Mouse (Mus musculus) myocyte (in vitro differentiated cells): ENCODE measurements around the gene Pcolce2. TPM values are rescaled to one million over a fixed set of nuclear protein-coding genes. Genes with fewer than 3 reads are reported as not detected.

ENCODE experiments used
- H3K27me3 ChIP-seq: one replicate; pipeline ENCODE4 v1.6.1; 2011; ENCODE audit not compliant: control insufficient read depth, insufficient read depth, insufficient read length
- H3K36me3 ChIP-seq: one replicate; pipeline ENCODE4 v1.6.1; 2011; ENCODE audit not compliant: control insufficient read depth, insufficient read depth
- H3K4me2 ChIP-seq: one replicate; pipeline ENCODE4 v1.6.1; 2011; ENCODE audit warnings: low read depth, control low read depth
- H3K4me3 ChIP-seq: one replicate; pipeline ENCODE4 v1.5.1; 2011; ENCODE audit warnings: mild to moderate bottlenecking, control low read depth, moderate library complexity
- H3K79me2 ChIP-seq: one replicate; pipeline ENCODE4 v1.6.1; 2011; ENCODE audit not compliant: control insufficient read depth, insufficient read depth
- H3ac ChIP-seq: one replicate; pipeline ENCODE4 v1.6.1; 2011; ENCODE audit not compliant: control insufficient read depth, insufficient read length
- CEBPB ChIP-seq: IDR thresholded peaks from 2 replicates; pipeline ENCODE4 v1.6.1; 2011; ENCODE audit warnings: mild to moderate bottlenecking, moderate library complexity; ENCODE audit not compliant: poor library complexity, insufficient read depth, severe bottlenecking
- E2F4 ChIP-seq: IDR thresholded peaks from one replicate; pipeline ENCODE4 v1.6.1; 2011; ENCODE audit warnings: mild to moderate bottlenecking, control low read depth, moderate library complexity; ENCODE audit not compliant: insufficient read depth
- MAX ChIP-seq: IDR thresholded peaks from one replicate; pipeline ENCODE4 v1.6.1; 2011; ENCODE audit warnings: low read depth, mild to moderate bottlenecking, control low read depth
- MYOD1 ChIP-seq, 3 experiments: IDR thresholded peaks; one replicate each; pipeline ENCODE4 v1.6.1; 2011; ENCODE audit warnings: control low read depth in 2 of 3, low read depth in 2 of 3, mild to moderate bottlenecking in 2 of 3, moderate library complexity in 1 of 3; ENCODE audit not compliant: insufficient read length in 2 of 3, control insufficient read depth in 1 of 3
- MYOG ChIP-seq, 3 experiments: IDR thresholded peaks; one replicate each; pipeline ENCODE4 v1.6.1; 2011; ENCODE audit warnings: control low read depth in 2 of 3, low read depth in 2 of 3, mild to moderate bottlenecking in 2 of 3; ENCODE audit not compliant: insufficient read length in 2 of 3, control insufficient read depth in 1 of 3, insufficient read depth in 1 of 3
- POLR2A ChIP-seq: IDR thresholded peaks from one replicate; pipeline ENCODE4 v1.6.1; 2011; ENCODE audit warnings: low read depth, mild to moderate bottlenecking, control low read depth, moderate library complexity; ENCODE audit not compliant: insufficient read length
- POLR2AphosphoS2 ChIP-seq: IDR thresholded peaks from one replicate; pipeline ENCODE4 v1.6.1; 2011; ENCODE audit warnings: low read depth, control low read depth; ENCODE audit not compliant: insufficient read length
- REST ChIP-seq: IDR thresholded peaks from one replicate; pipeline ENCODE4 v1.6.1; 2011; ENCODE audit warnings: mild to moderate bottlenecking, control low read depth, moderate library complexity; ENCODE audit not compliant: insufficient read depth, insufficient read length
- SRF ChIP-seq: IDR thresholded peaks from one replicate; pipeline ENCODE4 v1.6.1; 2011; ENCODE audit warnings: low read depth; ENCODE audit not compliant: control insufficient read depth, insufficient read length
- TCF12 ChIP-seq: IDR thresholded peaks from one replicate; pipeline ENCODE4 v1.6.1; 2011; ENCODE audit warnings: mild to moderate bottlenecking, control low read depth; ENCODE audit not compliant: poor library complexity, insufficient read depth, severe bottlenecking
- TCF3 ChIP-seq: IDR thresholded peaks from one replicate; pipeline ENCODE4 v1.6.1; 2011; ENCODE audit warnings: low read depth, control low read depth; ENCODE audit not compliant: insufficient read length
- USF1 ChIP-seq: IDR thresholded peaks from one replicate; pipeline ENCODE4 v1.6.1; 2011; ENCODE audit warnings: low read depth, mild to moderate bottlenecking, control low read depth, moderate library complexity
- polyA plus RNA-seq: library from polyadenylated mRNA; unstranded; fragments of >200 nt; fragmentation: generic; extraction: Trizol; gene quantifications from one replicate; pipeline ENCODE4 v1.2.1, GENCODE M21; 2012; ENCODE audit warnings: missing spikeins

The Pcolce2 gene
- polyA plus RNA-seq = 13.9 TPM

DNA sequence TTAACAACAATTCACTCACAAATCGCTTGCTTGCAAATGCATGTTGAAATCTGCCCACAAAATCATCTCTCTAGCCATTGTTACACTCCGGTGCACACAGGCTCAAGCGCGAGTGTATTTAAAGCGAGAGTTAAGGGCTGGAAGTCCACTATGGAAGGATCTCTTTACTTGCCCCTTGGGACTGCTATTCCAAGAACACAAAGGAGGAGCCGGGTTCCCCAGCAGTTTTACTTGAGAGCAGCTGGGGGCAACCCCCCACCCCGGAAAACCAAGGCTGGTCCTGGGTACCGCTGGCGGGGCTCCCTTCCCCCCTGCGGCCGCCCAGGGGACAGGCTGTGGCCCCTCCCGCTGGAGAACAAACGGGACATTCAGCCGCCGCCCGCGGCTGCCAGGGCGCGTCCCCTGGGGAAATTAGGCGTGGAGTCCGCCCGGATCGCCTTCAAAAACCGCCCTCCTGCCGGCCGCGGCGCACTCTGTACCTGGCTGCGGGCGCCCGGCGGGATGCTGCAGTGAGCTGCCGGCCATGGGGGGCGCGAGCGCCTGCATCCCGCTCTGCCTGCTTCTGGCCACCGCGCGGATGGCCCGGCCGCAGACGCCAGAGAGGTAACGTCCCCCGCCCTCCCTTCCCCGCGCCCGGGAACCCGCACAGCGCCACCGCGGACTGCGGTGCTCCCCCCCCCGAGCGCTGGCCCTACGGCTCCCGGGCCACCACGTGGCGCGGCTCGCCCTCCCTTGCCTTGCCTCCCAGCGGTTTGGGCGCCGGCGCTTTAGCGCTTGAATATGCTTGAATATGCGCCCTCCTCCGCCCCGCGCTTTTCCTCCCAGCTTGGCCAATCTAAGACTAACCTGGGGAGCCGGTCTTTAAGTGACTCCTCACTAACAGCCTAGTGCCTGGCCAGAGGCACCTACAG lies at the start of gene Pcolce2:
Pcolce2 (plus strand) TSS at position 331 of the 911 bp plus-strand sequence.
- H3ac ChIP-seq = peak within 1 kb of the TSS; percentile 35
- no peaks in the 10 kb centered on the region for H3K79me2 ChIP-seq
- H3K27me3 ChIP-seq = no peaks in the 10 kb centered on the region
- H3K36me3 ChIP-seq = no peaks in the 10 kb centered on the region
- H3K4me2 ChIP-seq = peak within 1 kb of the TSS; percentile 79
- TF ChIP-seq REST = no peak
- TF ChIP-seq USF1 = peak; percentile 2
- no peak for TF ChIP-seq TCF12
- TF ChIP-seq POLR2A = peak; percentile 18
- no peak for TF ChIP-seq MAX
- peak; percentile 24 for TF ChIP-seq POLR2AphosphoS2
- no peak for TF ChIP-seq TCF3
- peak within 1 kb of the TSS; percentile 28 for H3K4me3 ChIP-seq

DNA sequence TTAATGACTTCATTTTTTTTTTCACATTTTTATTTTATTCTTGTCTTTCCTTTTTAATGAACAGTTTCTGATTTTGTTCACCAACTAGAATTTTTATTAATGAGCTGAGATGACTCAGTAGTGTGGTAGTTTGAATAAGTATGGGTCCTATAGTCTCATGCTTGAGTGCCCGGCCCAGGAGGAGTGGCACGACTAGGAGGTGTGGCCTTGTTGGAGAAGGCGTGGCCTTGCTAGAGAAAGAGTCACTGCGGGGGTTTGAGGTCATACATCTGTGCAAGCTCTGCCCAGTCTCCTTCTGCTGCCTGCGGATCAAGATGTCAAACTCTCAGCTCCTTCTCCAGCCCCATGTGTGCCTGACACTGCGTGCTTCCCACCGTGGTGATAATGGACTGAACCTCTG lies 49.3 kb upstream of the Pcolce2 start:
- H3K27me3 ChIP-seq = no peaks in the 10 kb centered on the region
- no peak overlapping the region for H3K4me3 ChIP-seq
- H3ac ChIP-seq = no peak overlapping the region
- H3K4me2 ChIP-seq = no peak overlapping the region
- H3K79me2 ChIP-seq = no peaks in the 10 kb centered on the region
- H3K36me3 ChIP-seq = no peaks in the 10 kb centered on the region
- no peak for TF ChIP-seq MAX
- TF ChIP-seq CEBPB = no peak
- no peak for TF ChIP-seq MYOD1 (IDR thresholded peaks at IDR 0.05; ENCODE audit: control insufficient read depth in 1 of 3, insufficient read length in 2 of 3, low read depth in 2 of 3)
- TF ChIP-seq REST = no peak
- TF ChIP-seq TCF3 = no peak
- TF ChIP-seq MYOG (IDR thresholded peaks at IDR 0.05; ENCODE audit: control insufficient read depth in 1 of 3, insufficient read depth in 1 of 3, insufficient read length in 2 of 3, low read depth in 2 of 3) = no peak
- no peak for TF ChIP-seq E2F4
- no peak for TF ChIP-seq TCF12
- no peak for TF ChIP-seq POLR2A
- TF ChIP-seq USF1 = no peak
- no peak for TF ChIP-seq POLR2AphosphoS2

DNA sequence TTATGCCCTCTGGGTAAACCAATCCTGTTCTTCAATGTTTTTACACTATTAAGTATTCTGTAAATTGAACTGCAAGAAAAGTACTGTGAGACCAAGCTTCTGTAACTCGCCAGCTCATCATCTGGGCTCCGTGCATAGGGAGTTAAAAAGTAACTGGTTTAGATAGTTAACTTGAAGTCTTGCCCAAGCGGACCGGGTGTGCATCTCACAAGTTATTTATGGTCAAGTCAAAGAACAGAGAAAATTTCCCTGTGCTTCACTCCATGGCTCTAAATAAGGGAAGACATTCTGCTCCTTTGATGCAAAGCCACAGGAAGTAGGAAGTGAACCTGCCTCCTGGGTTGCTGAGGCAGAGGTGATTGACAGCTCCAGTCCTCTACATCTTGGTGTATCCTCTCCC lies 43.1 kb upstream of the Pcolce2 start:
- Histone ChIP-seq H3K4me2 (no peak overlapping the region), H3K36me3 (no peaks in the 10 kb centered on the region), H3ac (no peak overlapping the region), H3K4me3 (no peak overlapping the region), H3K79me2 (no peaks in the 10 kb centered on the region), H3K27me3 (no peaks in the 10 kb centered on the region)
- no peak for TF ChIP-seq MYOD1 (IDR thresholded peaks at IDR 0.05; ENCODE audit: control insufficient read depth in 1 of 3, insufficient read length in 2 of 3, low read depth in 2 of 3)
- TF ChIP-seq POLR2AphosphoS2 = no peak

DNA sequence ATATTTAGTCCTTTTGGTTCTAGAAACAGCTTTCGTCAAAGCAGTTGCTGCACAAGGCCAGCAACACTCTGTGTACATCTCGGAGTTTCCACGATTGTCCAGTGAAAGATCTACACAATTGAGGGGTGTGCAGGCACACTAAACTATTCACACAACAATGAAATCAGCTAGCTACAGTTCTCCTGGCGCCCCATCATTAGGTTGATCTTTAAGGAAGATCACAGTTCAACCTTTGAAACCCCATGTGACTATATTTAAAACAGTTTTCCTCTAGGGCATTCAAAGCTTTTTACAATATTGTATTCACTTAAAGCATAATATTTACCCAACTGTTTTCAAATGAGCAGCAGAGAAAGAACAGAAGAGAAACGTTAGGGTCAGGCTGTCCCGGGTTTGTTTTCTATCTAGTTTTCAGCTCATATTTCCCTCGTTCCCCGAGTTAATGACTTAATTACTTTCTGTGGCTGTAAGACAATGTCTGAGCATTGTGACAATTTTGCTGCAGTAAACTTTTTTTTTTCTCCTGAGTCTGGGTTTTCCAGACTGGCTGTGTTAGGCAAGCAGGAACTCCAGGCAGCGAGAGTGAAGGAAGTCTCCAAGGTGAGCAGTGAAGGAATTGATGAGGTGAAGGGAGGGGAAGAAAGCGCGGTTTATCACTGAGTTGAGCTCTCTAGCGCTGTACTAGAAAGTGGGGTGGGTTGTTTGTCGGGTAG lies 39.8 kb upstream of the Pcolce2 start:
- Histone ChIP-seq H3K27me3 (no peaks in the 10 kb centered on the region), H3K4me2 (no peak overlapping the region), H3K79me2 (no peaks in the 10 kb centered on the region), H3ac (no peak overlapping the region), H3K4me3 (no peak overlapping the region), H3K36me3 (no peaks in the 10 kb centered on the region)
- TF ChIP-seq USF1 (no peak), REST (no peak), SRF (no peak), TCF12 (no peak), E2F4 (no peak), MYOG (IDR thresholded peaks at IDR 0.05; ENCODE audit: control insufficient read depth in 1 of 3, insufficient read depth in 1 of 3, insufficient read length in 2 of 3, low read depth in 2 of 3) (no peak), TCF3 (no peak), MYOD1 (IDR thresholded peaks at IDR 0.05; ENCODE audit: control insufficient read depth in 1 of 3, insufficient read length in 2 of 3, low read depth in 2 of 3) (no peak), CEBPB (no peak), POLR2AphosphoS2 (no peak), POLR2A (no peak), MAX (no peak)

DNA sequence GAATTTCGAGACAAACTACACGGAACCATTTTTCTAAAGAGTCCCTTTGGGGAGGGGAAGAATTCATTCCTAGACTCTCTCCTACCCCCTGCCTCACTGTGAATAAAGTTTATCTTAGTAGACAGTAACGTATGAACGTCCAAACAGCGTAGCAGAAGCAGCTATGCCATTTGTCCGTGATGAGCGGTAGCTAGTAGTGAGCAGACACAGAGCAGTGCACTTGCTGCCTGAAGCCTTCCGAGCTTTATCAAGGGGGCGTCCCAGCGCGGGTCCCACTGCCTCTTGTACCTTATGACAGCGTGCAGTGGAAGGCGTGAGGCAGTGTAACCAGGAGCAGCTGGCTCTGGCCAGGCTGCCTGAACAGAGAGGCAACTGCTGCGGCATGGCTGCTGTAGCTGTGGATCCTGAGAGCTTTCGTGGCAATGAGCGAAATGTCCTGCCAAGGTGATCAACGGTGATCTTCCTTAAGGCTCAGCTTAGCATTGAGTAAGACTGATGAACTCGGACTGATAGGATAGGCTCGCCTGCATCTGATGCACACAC lies 39.2 kb upstream of the Pcolce2 start:
- TF ChIP-seq POLR2A = no peak
- no peak for TF ChIP-seq USF1
- TF ChIP-seq POLR2AphosphoS2 = no peak
- TF ChIP-seq MYOG (IDR thresholded peaks at IDR 0.05; ENCODE audit: control insufficient read depth in 1 of 3, insufficient read depth in 1 of 3, insufficient read length in 2 of 3, low read depth in 2 of 3) = no peak
- TF ChIP-seq TCF12 = no peak
- no peak for TF ChIP-seq MYOD1 (IDR thresholded peaks at IDR 0.05; ENCODE audit: control insufficient read depth in 1 of 3, insufficient read length in 2 of 3, low read depth in 2 of 3)
- TF ChIP-seq E2F4 = no peak
- TF ChIP-seq REST = no peak
- TF ChIP-seq CEBPB = no peak
- no peak for TF ChIP-seq TCF3
- TF ChIP-seq MAX = no peak
- TF ChIP-seq SRF = no peak
- no peak overlapping the region for H3ac ChIP-seq
- H3K27me3 ChIP-seq = no peaks in the 10 kb centered on the region
- no peaks in the 10 kb centered on the region for H3K36me3 ChIP-seq
- no peaks in the 10 kb centered on the region for H3K79me2 ChIP-seq
- no peak overlapping the region for H3K4me3 ChIP-seq
- no peak overlapping the region for H3K4me2 ChIP-seq
